Mouse (Mus musculus): ENCODE results near the gene Scgb1b30. TPM values are rescaled to one million over a fixed set of nuclear protein-coding genes. Genes with fewer than 3 reads are reported as not detected.
"Not testable (repeated sequence)": the region's sequence is repeated elsewhere in the genome, so short reads cannot be mapped to it uniquely, and the experiment has no call there.

Scgb1b30 gene
- polyA plus RNA-seq (2012; rRNA removed): not detected in 2 replicates

- TF ChIP-seq CTCF (IDR thresholded peaks at IDR 0.05; ENCODE audit: extremely low read depth, insufficient read length, insufficient replicate concordance, low read depth, low read length) (no peak), POLR2A (IDR thresholded peaks at IDR 0.05; ENCODE audit: low read depth, low read length) (no peak)
- no peaks in the 10 kb centered on the region for H3K36me3 ChIP-seq (ENCODE audit: control insufficient read depth, insufficient read depth, low read length)
- no peak within 1 kb of the TSS for H3K4me3 ChIP-seq (ENCODE audit: low read depth, low read length)
- H3K4me1 ChIP-seq (ENCODE audit: control insufficient read depth, insufficient read depth, insufficient read length, low read length): no peaks in the 10 kb centered on the region
- H3K27ac ChIP-seq (ENCODE audit: insufficient read depth, low read depth, low read length): no peak within 1 kb of the TSS
- H3K27me3 ChIP-seq (ENCODE audit: control insufficient read depth, insufficient read depth, low read length): no peaks in the 10 kb centered on the region
- 70% methylated on average over 3 of the region's 3 CpGs for WGBS
Measured at GRCm38 (mm10) chr7:34094911-34095481, at the start of gene Scgb1b30. Gene Scgb1b30, plus strand, starts transcription at chr7:34095431.

DNA sequence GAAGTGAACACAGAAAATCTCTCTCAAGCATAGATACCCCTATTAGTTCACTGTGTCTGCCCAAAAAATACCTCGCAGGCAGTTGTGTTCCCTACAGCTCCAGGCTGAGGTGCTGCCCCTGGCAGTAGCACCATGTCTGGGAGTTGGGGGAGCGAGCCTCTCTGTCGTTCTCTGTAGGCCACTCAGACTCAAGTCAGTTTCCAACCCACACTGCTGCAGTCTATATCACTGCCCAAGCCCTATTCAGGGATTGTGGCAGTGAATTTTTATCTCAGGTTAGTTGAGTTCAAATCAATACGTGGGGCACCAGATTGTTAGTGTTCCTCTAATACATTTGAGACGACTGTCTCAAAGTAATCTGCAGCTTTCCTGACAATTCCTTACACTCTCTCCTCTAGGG is 27.1 kb upstream of the Scgb1b30 start:
- H3K4me3 ChIP-seq (ENCODE audit: low read depth, low read length); H3K36me3 ChIP-seq (ENCODE audit: control insufficient read depth, insufficient read depth, low read length); H3K27me3 ChIP-seq (ENCODE audit: control insufficient read depth, insufficient read depth, low read length); H3K27ac ChIP-seq (ENCODE audit: insufficient read depth, low read depth, low read length); H3K4me1 ChIP-seq (ENCODE audit: control insufficient read depth, insufficient read depth, insufficient read length, low read length): not testable (repeated sequence)
- WGBS: 43% methylated on average over 5 of the region's 5 CpGs

- TF ChIP-seq CTCF (IDR thresholded peaks at IDR 0.05; ENCODE audit: extremely low read depth, insufficient read length, insufficient replicate concordance, low read depth, low read length) (no peak), POLR2A (IDR thresholded peaks at IDR 0.05; ENCODE audit: low read depth, low read length) (no peak)
- no peaks in the 10 kb centered on the region for H3K27me3 ChIP-seq (ENCODE audit: control insufficient read depth, insufficient read depth, low read length)
Measured at GRCm38 (mm10) chr7:34100002-34100401, 4.8 kb downstream of the Scgb1b30 start.

GRCm38 (mm10) chr7:34101276-34101675 is 6.0 kb downstream of the Scgb1b30 start:
- no peaks in the 10 kb centered on the region for H3K4me1 ChIP-seq (ENCODE audit: control insufficient read depth, insufficient read depth, insufficient read length, low read length)
- no peak overlapping the region for H3K27ac ChIP-seq (ENCODE audit: insufficient read depth, low read depth, low read length)
- TF ChIP-seq POLR2A (IDR thresholded peaks at IDR 0.05; ENCODE audit: low read depth, low read length): no peak
- TF ChIP-seq CTCF (IDR thresholded peaks at IDR 0.05; ENCODE audit: extremely low read depth, insufficient read length, insufficient replicate concordance, low read depth, low read length): no peak
- H3K4me3 ChIP-seq (ENCODE audit: low read depth, low read length): no peak overlapping the region
- H3K27me3 ChIP-seq (ENCODE audit: control insufficient read depth, insufficient read depth, low read length): no peaks in the 10 kb centered on the region
- no peaks in the 10 kb centered on the region for H3K36me3 ChIP-seq (ENCODE audit: control insufficient read depth, insufficient read depth, low read length)

More at GRCm38 (mm10) chr7:34100002-34100401, 4.8 kb downstream of the Scgb1b30 start:
- Histone ChIP-seq H3K4me3 (ENCODE audit: low read depth, low read length) (no peak overlapping the region), H3K4me1 (ENCODE audit: control insufficient read depth, insufficient read depth, insufficient read length, low read length) (no peaks in the 10 kb centered on the region), H3K27ac (ENCODE audit: insufficient read depth, low read depth, low read length) (no peak overlapping the region), H3K36me3 (ENCODE audit: control insufficient read depth, insufficient read depth, low read length) (no peaks in the 10 kb centered on the region)
- WGBS: 80% methylated on average over 2 of the region's 2 CpGs

GRCm38 (mm10) chr7:34109190-34109589 is 14.0 kb downstream of the Scgb1b30 start:
- WGBS: 81% methylated on average over 5 of the region's 5 CpGs
- H3K4me3 ChIP-seq (ENCODE audit: low read depth, low read length): no peak overlapping the region
- no peaks in the 10 kb centered on the region for H3K4me1 ChIP-seq (ENCODE audit: control insufficient read depth, insufficient read depth, insufficient read length, low read length)
- peaks cover 7% of the 10 kb centered on the region for H3K36me3 ChIP-seq (ENCODE audit: control insufficient read depth, insufficient read depth, low read length)
- no peaks in the 10 kb centered on the region for H3K27me3 ChIP-seq (ENCODE audit: control insufficient read depth, insufficient read depth, low read length)
- TF ChIP-seq POLR2A (IDR thresholded peaks at IDR 0.05; ENCODE audit: low read depth, low read length) (no peak), CTCF (IDR thresholded peaks at IDR 0.05; ENCODE audit: extremely low read depth, insufficient read length, insufficient replicate concordance, low read depth, low read length) (no peak)
- no peak overlapping the region for H3K27ac ChIP-seq (ENCODE audit: insufficient read depth, low read depth, low read length)

- 26% methylated on average over 3 of the region's 3 CpGs for WGBS
- H3K4me3 ChIP-seq (ENCODE audit: low read depth, low read length): no peak overlapping the region
- peaks cover 9% of the 10 kb centered on the region; the same call in 1 of the 2 replicates for H3K4me1 ChIP-seq (ENCODE audit: control insufficient read depth, insufficient read depth, insufficient read length, low read length)
- H3K36me3 ChIP-seq (ENCODE audit: control insufficient read depth, insufficient read depth, low read length): peaks cover 8% of the 10 kb centered on the region
- no peak overlapping the region for H3K27ac ChIP-seq (ENCODE audit: insufficient read depth, low read depth, low read length)
- no peaks in the 10 kb centered on the region for H3K27me3 ChIP-seq (ENCODE audit: control insufficient read depth, insufficient read depth, low read length)
- no peak for TF ChIP-seq POLR2A (IDR thresholded peaks at IDR 0.05; ENCODE audit: low read depth, low read length)
- TF ChIP-seq CTCF (IDR thresholded peaks at IDR 0.05; ENCODE audit: extremely low read depth, insufficient read length, insufficient replicate concordance, low read depth, low read length): no peak
Measured at GRCm38 (mm10) chr7:34116601-34117000, 21.4 kb downstream of the Scgb1b30 start.

- WGBS: 14% methylated on average over 1 of the region's 1 CpGs
- H3K4me3 ChIP-seq (ENCODE audit: low read depth, low read length); H3K36me3 ChIP-seq (ENCODE audit: control insufficient read depth, insufficient read depth, low read length); H3K27ac ChIP-seq (ENCODE audit: insufficient read depth, low read depth, low read length); H3K27me3 ChIP-seq (ENCODE audit: control insufficient read depth, insufficient read depth, low read length); H3K4me1 ChIP-seq (ENCODE audit: control insufficient read depth, insufficient read depth, insufficient read length, low read length): not testable (repeated sequence)
Measured at GRCm38 (mm10) chr7:34120636-34121035, 25.4 kb downstream of the Scgb1b30 start.

Measured in small intestine, adult 2 months (tissue).